Mouse (Mus musculus): ENCODE measurements around the gene Tnk1. TPM values are rescaled to one million over a fixed set of nuclear protein-coding genes. Genes with fewer than 3 reads are reported as not detected.

Tnk1 gene
- total RNA-seq, 1 experiment: 3.4 TPM

DNA sequence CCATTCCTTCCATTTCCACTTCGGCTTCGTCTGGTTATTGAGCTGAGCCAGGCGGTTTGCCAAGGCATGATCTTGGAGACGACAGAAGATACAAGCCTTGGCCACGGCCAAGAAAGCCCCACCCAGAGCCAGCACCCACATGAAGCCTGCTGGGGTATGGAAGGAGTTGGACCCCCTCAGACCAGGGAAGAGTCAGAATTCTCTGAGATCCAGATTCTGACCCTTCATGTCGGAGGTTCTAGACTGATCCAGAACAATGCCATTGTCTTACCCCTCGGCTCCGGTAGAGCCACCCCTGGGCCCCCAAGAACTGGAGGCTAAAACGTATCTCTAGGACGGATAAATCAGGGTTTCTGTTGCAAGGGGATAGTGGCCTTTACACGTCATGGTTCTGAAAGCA, 19.3 kb upstream of the Tnk1 start, which contains the start of gene Tmem95:
TSS of gene Tmem95 (minus strand) at position 141 of the 400 bp plus-strand sequence.
- no peak for DNase-seq (ENCODE audit: low read depth, low spot score)
- no peaks in the 10 kb centered on the region for H3K9me3 ChIP-seq (ENCODE audit: control insufficient read depth, insufficient read depth, low read depth, low read length)
- in situ Hi-C loops (cut with MboI; ENCODE audit: low sequenced_read_pairs in 2 of 2, unreplicated experiment in 2 of 2): loop anchor here in 1 of 2 experiments (10.0 kb wide), 1 partner anchor 73 kb away; the partner anchor contains the start of genes Fgf11 and Tmem102
- H3K9ac ChIP-seq (ENCODE audit: insufficient read depth, low read depth, low read length, poor library complexity, severe bottlenecking): peak within 1 kb of the TSS; percentile 56; the same call in 1 of the 2 replicates
- peak within 1 kb of the TSS; percentile 67; the same call in 1 of the 2 replicates for H3K27ac ChIP-seq (ENCODE audit: insufficient read depth, low read depth, low read length, poor library complexity, severe bottlenecking)
- H3K36me3 ChIP-seq (ENCODE audit: control insufficient read depth, insufficient read depth, low read length, poor library complexity, severe bottlenecking): no peaks in the 10 kb centered on the region
- H3K4me1 ChIP-seq (ENCODE audit: control insufficient read depth in 2 of 2, insufficient read depth in 2 of 2, low read length in 2 of 2, poor library complexity in 1 of 2): peaks cover 4 to 27% of the 10 kb centered on the region in 2 experiments; a peak in 3 of 4 replicates
- H3K4me3 ChIP-seq (ENCODE audit: insufficient read depth in 1 of 2, low read depth in 1 of 2, low read length in 2 of 2, poor library complexity in 1 of 2, severe bottlenecking in 1 of 2): peak within 1 kb of the TSS; percentile 22 to 26
- TF ChIP-seq HCFC1 (IDR thresholded peaks at IDR 0.05; ENCODE audit: borderline replicate concordance, insufficient read depth, low read length): no peak
- no peak for TF ChIP-seq CHD2 (IDR thresholded peaks at IDR 0.05; ENCODE audit: low read depth, low read length)
- no peak for TF ChIP-seq MAFK (IDR thresholded peaks at IDR 0.05; ENCODE audit: insufficient read depth, low read depth, low read length)
- TF ChIP-seq ZNF384 (IDR thresholded peaks at IDR 0.05; ENCODE audit: low read depth, low read length): no peak
- no peak for TF ChIP-seq ZC3H11A (IDR thresholded peaks at IDR 0.05; ENCODE audit: borderline replicate concordance, low read depth, low read length)

DNA sequence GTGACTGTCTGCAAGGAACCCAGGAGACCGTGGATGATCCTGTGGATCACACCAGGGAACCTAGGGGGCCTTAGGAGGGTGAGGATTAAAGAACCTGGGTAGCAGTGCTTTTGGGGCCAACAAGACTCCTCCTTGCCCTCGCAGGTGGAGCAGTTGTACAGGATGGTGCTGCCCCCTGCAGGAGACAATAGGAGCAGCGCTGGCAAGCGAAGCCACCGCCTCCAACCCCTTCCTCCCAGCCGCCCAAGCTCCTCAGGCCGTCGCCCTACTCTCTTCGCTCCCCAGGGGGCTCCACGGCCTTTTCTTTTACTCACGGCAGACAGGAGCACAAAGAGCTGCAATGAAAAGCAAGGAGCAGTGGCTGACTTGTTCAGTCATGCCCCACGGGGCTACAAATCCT, 18.3 kb upstream of the Tnk1 start:
- no peak for TF ChIP-seq CHD2 (IDR thresholded peaks at IDR 0.05; ENCODE audit: low read depth, low read length)
- TF ChIP-seq HCFC1 (IDR thresholded peaks at IDR 0.05; ENCODE audit: borderline replicate concordance, insufficient read depth, low read length): no peak
- TF ChIP-seq ZNF384 (IDR thresholded peaks at IDR 0.05; ENCODE audit: low read depth, low read length): no peak
- TF ChIP-seq MAFK (IDR thresholded peaks at IDR 0.05; ENCODE audit: insufficient read depth, low read depth, low read length): no peak
- TF ChIP-seq ZC3H11A (IDR thresholded peaks at IDR 0.05; ENCODE audit: borderline replicate concordance, low read depth, low read length): peak; percentile 59; the same call in 1 of the 2 replicates
- H3K36me3 ChIP-seq (ENCODE audit: control insufficient read depth, insufficient read depth, low read length, poor library complexity, severe bottlenecking): no peaks in the 10 kb centered on the region
- no peaks in the 10 kb centered on the region for H3K9me3 ChIP-seq (ENCODE audit: control insufficient read depth, insufficient read depth, low read depth, low read length)
- H3K4me1 ChIP-seq (ENCODE audit: control insufficient read depth in 2 of 2, insufficient read depth in 2 of 2, low read length in 2 of 2, poor library complexity in 1 of 2): peaks cover 4 to 27% of the 10 kb centered on the region in 2 experiments; a peak in 3 of 4 replicates
- in situ Hi-C loops (cut with MboI; ENCODE audit: low sequenced_read_pairs in 2 of 2, unreplicated experiment in 2 of 2): loop anchor here in 1 of 2 experiments (10.0 kb wide), 1 partner anchor 72 kb away; the partner anchor contains the start of genes Fgf11 and Tmem102
- H3K27ac ChIP-seq (ENCODE audit: insufficient read depth, low read depth, low read length, poor library complexity, severe bottlenecking): peak overlapping the region; percentile 67; the same call in 1 of the 2 replicates
- DNase-seq (ENCODE audit: low read depth, low spot score): peak; percentile 97
- H3K4me3 ChIP-seq (ENCODE audit: insufficient read depth in 1 of 2, low read depth in 1 of 2, low read length in 2 of 2, poor library complexity in 1 of 2, severe bottlenecking in 1 of 2): peak overlapping the region; percentile 22 to 26
- H3K9ac ChIP-seq (ENCODE audit: insufficient read depth, low read depth, low read length, poor library complexity, severe bottlenecking): peak overlapping the region; percentile 56; the same call in 1 of the 2 replicates

- H3K9me3 ChIP-seq (ENCODE audit: control insufficient read depth, insufficient read depth, low read depth, low read length): no peaks in the 10 kb centered on the region
- H3K4me1 ChIP-seq (ENCODE audit: control insufficient read depth in 2 of 2, insufficient read depth in 2 of 2, low read length in 2 of 2, poor library complexity in 1 of 2): peaks cover 4 to 23% of the 10 kb centered on the region in 2 experiments; a peak in 3 of 4 replicates
- no peak for DNase-seq (ENCODE audit: low read depth, low spot score)
- no peak overlapping the region for H3K9ac ChIP-seq (ENCODE audit: insufficient read depth, low read depth, low read length, poor library complexity, severe bottlenecking)
- no peaks in the 10 kb centered on the region for H3K36me3 ChIP-seq (ENCODE audit: control insufficient read depth, insufficient read depth, low read length, poor library complexity, severe bottlenecking)
- H3K4me3 ChIP-seq (ENCODE audit: insufficient read depth in 1 of 2, low read depth in 1 of 2, low read length in 2 of 2, poor library complexity in 1 of 2, severe bottlenecking in 1 of 2): no peak overlapping the region
- in situ Hi-C loops (cut with MboI; ENCODE audit: low sequenced_read_pairs in 2 of 2, unreplicated experiment in 2 of 2): loop anchor here in 1 of 2 experiments (10.0 kb wide), 1 partner anchor 71 kb away; the partner anchor contains the start of genes Fgf11 and Tmem102
- no peak overlapping the region for H3K27ac ChIP-seq (ENCODE audit: insufficient read depth, low read depth, low read length, poor library complexity, severe bottlenecking)
- TF ChIP-seq MAFK (IDR thresholded peaks at IDR 0.05; ENCODE audit: insufficient read depth, low read depth, low read length) (no peak), ZNF384 (IDR thresholded peaks at IDR 0.05; ENCODE audit: low read depth, low read length) (no peak), CHD2 (IDR thresholded peaks at IDR 0.05; ENCODE audit: low read depth, low read length) (no peak), HCFC1 (IDR thresholded peaks at IDR 0.05; ENCODE audit: borderline replicate concordance, insufficient read depth, low read length) (no peak), ZC3H11A (IDR thresholded peaks at IDR 0.05; ENCODE audit: borderline replicate concordance, low read depth, low read length) (no peak)
These were observed 17.7 kb upstream of the Tnk1 start for GRCm38 (mm10) chr11:69876186-69876585.

DNA sequence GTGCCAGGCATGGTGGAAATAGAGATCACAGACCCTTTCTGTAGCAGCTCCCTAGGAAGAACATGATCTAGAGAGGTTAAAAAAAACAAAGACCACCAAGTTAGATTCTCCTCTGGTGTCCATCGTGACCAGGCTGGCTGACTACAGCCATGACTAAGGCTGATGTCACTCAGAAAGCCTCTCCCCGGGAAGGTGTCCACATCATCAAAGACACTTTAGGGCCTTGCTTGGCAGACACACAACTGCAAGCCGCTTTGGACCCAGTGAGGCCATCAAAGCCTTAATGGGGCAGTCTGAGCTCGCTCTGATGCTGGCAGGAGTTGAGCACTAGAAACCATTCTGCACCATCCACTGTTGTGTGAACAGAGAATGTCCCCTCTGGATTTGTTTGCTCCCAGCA, 13.9 kb upstream of the Tnk1 start:
- in situ Hi-C loops (cut with MboI; ENCODE audit: low sequenced_read_pairs in 2 of 2, unreplicated experiment in 2 of 2): loop anchor here in 1 of 2 experiments (10.0 kb wide), 1 partner anchor 68 kb away; the partner anchor contains the start of genes Fgf11 and Tmem102
- no peaks in the 10 kb centered on the region for H3K36me3 ChIP-seq (ENCODE audit: control insufficient read depth, insufficient read depth, low read length, poor library complexity, severe bottlenecking)
- peaks cover 1 to 8% of the 10 kb centered on the region in 2 experiments; a peak in 3 of 4 replicates for H3K4me1 ChIP-seq (ENCODE audit: control insufficient read depth in 2 of 2, insufficient read depth in 2 of 2, low read length in 2 of 2, poor library complexity in 1 of 2)
- H3K4me3 ChIP-seq (ENCODE audit: insufficient read depth in 1 of 2, low read depth in 1 of 2, low read length in 2 of 2, poor library complexity in 1 of 2, severe bottlenecking in 1 of 2): no peak overlapping the region
- H3K9me3 ChIP-seq (ENCODE audit: control insufficient read depth, insufficient read depth, low read depth, low read length): no peaks in the 10 kb centered on the region
- TF ChIP-seq ZNF384 (IDR thresholded peaks at IDR 0.05; ENCODE audit: low read depth, low read length): no peak
- no peak overlapping the region for H3K27ac ChIP-seq (ENCODE audit: insufficient read depth, low read depth, low read length, poor library complexity, severe bottlenecking)
- H3K9ac ChIP-seq (ENCODE audit: insufficient read depth, low read depth, low read length, poor library complexity, severe bottlenecking): no peak overlapping the region
- DNase-seq (ENCODE audit: low read depth, low spot score): no peak
